ENCODE assay signal across 9 mouse cellular contexts in the genomic region with DNA sequence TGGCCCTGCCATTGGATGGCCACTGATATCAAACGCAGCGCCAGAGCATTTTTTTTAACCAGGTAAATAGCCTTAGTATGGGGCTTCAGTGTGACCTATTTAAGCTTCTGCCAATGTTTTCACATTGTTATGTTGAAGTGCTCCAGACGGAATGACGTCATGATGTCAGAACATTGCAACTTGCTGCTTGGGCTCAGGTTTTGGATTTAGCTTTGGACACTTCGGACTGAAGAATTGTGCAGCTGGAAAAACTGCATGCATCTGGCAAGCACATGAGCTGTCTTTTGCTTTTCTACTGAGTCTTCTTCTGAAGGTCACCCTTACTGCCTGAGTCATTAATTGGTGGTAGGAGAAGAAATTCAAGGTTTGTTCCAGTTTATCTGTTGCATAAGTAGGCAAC. TPM values are rescaled to one million over a fixed set of nuclear protein-coding genes. Genes with fewer than 3 reads are reported as not detected.
DNase-seq lines count a peak whose midpoint lies in the region; ATAC-seq lines count a peak whose summit lies in the region.
"Had no signal": no experiment of that assay in that cellular context is flagged by ENCODE, and none has a peak within 500 bp of the region (broad histone marks: within the 10 kb centered on the region; RNA-seq: fewer than 3 reads in every experiment).

No protein-coding gene starts in this region.

- H3K9ac ChIP-seq in kidney, embryonic 14.5 days (ENCODE audit: low read depth, low read length), result no peak overlapping the region
- H3K9ac ChIP-seq in forebrain, embryonic 13.5 days, result no peak overlapping the region
- H3K9ac ChIP-seq in midbrain, embryonic 12.5 days (replicated peaks), result no peak overlapping the region
- H3K9ac ChIP-seq: stomach, embryonic 15.5 days had no signal

- WGBS in kidney, embryonic 14.5 days, result 86% methylated on average over 5 of the region's 5 CpGs
- WGBS in forebrain, embryonic 13.5 days, result 90% methylated on average over 5 of the region's 5 CpGs
- WGBS in midbrain, embryonic 12.5 days, result 94% methylated on average over 5 of the region's 5 CpGs

- peaks cover 19% of the 10 kb centered on the region; the same call in 1 of the 2 replicates for H3K36me3 ChIP-seq in kidney, embryonic 14.5 days (ENCODE audit: control insufficient read depth, insufficient read depth, low read length)
- H3K36me3 ChIP-seq in forebrain, embryonic 13.5 days (ENCODE audit: poor library complexity, severe bottlenecking), result peaks cover 41% of the 10 kb centered on the region
- H3K36me3 ChIP-seq in midbrain, embryonic 12.5 days, result peaks cover 37% of the 10 kb centered on the region
- H3K36me3 ChIP-seq: stomach, embryonic 15.5 days had no signal

- no peak overlapping the region for H3K27ac ChIP-seq in kidney, embryonic 14.5 days (ENCODE audit: low read depth, low read length)
- no peak overlapping the region for H3K27ac ChIP-seq in forebrain, embryonic 13.5 days
- H3K27ac ChIP-seq in midbrain, embryonic 12.5 days (replicated peaks), result no peak overlapping the region
- H3K27ac ChIP-seq: stomach, embryonic 15.5 days had no signal

- H3K9me3 ChIP-seq in kidney, embryonic 14.5 days (ENCODE audit: control insufficient read depth, low read length), result no peaks in the 10 kb centered on the region
- no peaks in the 10 kb centered on the region for H3K9me3 ChIP-seq in forebrain, embryonic 13.5 days (replicated peaks)
- H3K9me3 ChIP-seq in midbrain, embryonic 12.5 days, result no peaks in the 10 kb centered on the region
- H3K9me3 ChIP-seq: stomach, embryonic 15.5 days had no signal

- no peak for DNase-seq in kidney, adult 18-20 months
- peak; percentile 28 for DNase-seq in cerebellum, adult 8-10 months
- no peak for DNase-seq in thymus, adult 18-20 months
- DNase-seq in ovary, postnatal 14 days (ENCODE audit: low spot score), result no peak

- H3K4me1 ChIP-seq in kidney, embryonic 14.5 days (ENCODE audit: control insufficient read depth, insufficient read depth, low read length), result peaks cover 30% of the 10 kb centered on the region
- peaks cover 50% of the 10 kb centered on the region for H3K4me1 ChIP-seq in forebrain, embryonic 13.5 days
- peaks cover 24% of the 10 kb centered on the region for H3K4me1 ChIP-seq in midbrain, embryonic 12.5 days

- ATAC-seq in kidney, embryonic 14.5 days (ENCODE audit: low FRiP score, low TSS enrichment), result no peak
- ATAC-seq in forebrain, embryonic 13.5 days, result no peak
- ATAC-seq in midbrain, embryonic 12.5 days (ENCODE audit: low FRiP score, low read depth), result no peak
- no peak for ATAC-seq in frontal cortex, adult (ENCODE audit: low TSS enrichment)

- peak overlapping the region; percentile 25 for H3K4me2 ChIP-seq in kidney, embryonic 14.5 days (replicated peaks; ENCODE audit: low read depth, low read length)
- peak overlapping the region; percentile 47 for H3K4me2 ChIP-seq in forebrain, embryonic 13.5 days
- peak overlapping the region; percentile 66 for H3K4me2 ChIP-seq in midbrain, embryonic 12.5 days (replicated peaks)
- H3K4me2 ChIP-seq: stomach, embryonic 15.5 days had no signal

- no peak overlapping the region; the same call in 1 of the 2 replicates for H3K4me3 ChIP-seq in kidney, embryonic 14.5 days (ENCODE audit: low read length)
- H3K4me3 ChIP-seq in forebrain, embryonic 13.5 days, result no peak overlapping the region
- H3K4me3 ChIP-seq in midbrain, embryonic 12.5 days, result peak overlapping the region; percentile 23
- H3K4me3 ChIP-seq: stomach, embryonic 15.5 days had no signal

- H3K27me3 ChIP-seq in kidney, embryonic 14.5 days (ENCODE audit: control insufficient read depth, insufficient read depth, low read length), result no peaks in the 10 kb centered on the region
- no peaks in the 10 kb centered on the region for H3K27me3 ChIP-seq in forebrain, embryonic 13.5 days
- no peaks in the 10 kb centered on the region for H3K27me3 ChIP-seq in midbrain, embryonic 12.5 days
- H3K27me3 ChIP-seq: stomach, embryonic 15.5 days had no signal

RNA-seq across cellular contexts. Expression of gene Cblb, which starts 3.3 kb away (rescaled TPM):
- 13.9 and 27.2 TPM in 2 replicates for polyA plus RNA-seq in kidney, embryonic 14.5 days (2014; fragmentation: Nextera tagmentation; extraction: Ambion mirVana)
- polyA plus RNA-seq in forebrain, embryonic 13.5 days (2015; fragmentation: Nextera tagmentation; extraction: Ambion mirVana), result 16.4 and 18.1 TPM in 2 replicates
- polyA plus RNA-seq in midbrain, embryonic 12.5 days (2016; fragmentation: Nextera tagmentation; extraction: Ambion mirVana), result 37.6 and 39.0 TPM in 2 replicates
